Mouse (Mus musculus) cerebellum, adult 8-10 months (tissue): ENCODE measurements around the gene Rxrg.

Experiments
- DNase-seq: peaks from one replicate; pipeline ENCODE4 v3.0.0; 2022

Rxrg gene

DNA sequence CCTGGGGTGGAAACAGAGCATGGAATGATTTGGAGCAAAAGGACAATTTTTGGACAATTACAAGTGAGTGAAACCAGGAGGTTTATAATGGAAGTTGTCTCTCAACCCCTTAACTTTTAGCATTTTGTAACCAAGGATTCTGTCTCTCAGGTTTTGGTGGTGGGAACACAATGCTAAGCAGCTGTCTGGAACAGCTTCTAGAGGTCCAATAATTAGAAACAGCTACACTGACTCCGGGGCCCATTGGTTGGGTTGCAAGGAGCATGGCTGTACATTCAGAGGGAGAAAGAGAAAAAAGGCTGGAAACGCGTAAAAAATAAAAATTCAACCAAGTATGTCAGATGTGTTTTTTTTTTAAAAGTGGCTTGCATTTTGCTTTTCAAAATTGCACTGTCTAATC is 50.5 kb downstream of the Rxrg start:
- DNase-seq = no peak

DNA sequence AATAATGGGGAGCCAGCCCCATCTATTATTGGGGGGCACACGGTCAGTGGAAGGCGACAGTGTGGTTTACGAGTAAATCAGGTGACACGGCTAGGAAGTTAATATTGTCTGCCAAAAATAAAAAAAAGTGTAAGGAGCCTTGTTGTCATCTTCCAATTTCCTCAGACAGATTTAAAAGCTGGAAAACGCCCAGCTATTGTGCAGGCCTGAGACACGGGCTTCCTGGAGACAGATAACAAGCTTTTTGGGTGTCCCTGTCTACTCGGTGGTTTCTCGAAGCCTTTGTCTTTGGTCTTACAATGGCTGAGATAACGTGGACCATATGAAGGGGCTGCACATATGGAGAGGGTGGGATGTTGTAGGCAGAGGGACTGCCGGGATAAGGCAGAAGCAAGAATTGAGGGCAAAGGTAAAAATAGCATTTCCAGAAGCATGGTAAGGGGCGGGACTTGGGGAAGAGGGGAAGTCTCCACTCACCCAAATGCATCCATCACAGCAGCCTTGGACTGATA is 51.0 kb downstream of the Rxrg start:
- DNase-seq = no peak

DNA sequence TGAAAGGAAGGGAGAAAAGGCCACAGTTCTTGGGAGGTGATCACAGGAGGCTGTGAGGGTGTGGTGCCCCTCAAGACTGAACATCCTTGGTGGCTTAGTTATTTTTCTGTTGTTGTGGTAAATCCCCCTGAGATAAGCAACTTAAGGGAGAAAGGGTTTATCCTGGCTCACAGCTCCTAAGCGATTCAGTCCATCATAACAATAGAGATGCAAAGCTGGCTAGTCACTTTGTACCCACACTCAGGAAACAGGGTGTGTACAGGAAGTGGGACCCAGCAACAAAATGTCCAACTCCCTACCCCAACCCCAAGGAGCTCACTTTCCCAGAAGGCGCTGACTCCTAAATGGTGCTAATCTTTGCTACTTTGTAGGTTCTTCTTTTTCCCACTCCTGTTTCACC is 54.2 kb downstream of the Rxrg start:
- DNase-seq = no peak

DNA sequence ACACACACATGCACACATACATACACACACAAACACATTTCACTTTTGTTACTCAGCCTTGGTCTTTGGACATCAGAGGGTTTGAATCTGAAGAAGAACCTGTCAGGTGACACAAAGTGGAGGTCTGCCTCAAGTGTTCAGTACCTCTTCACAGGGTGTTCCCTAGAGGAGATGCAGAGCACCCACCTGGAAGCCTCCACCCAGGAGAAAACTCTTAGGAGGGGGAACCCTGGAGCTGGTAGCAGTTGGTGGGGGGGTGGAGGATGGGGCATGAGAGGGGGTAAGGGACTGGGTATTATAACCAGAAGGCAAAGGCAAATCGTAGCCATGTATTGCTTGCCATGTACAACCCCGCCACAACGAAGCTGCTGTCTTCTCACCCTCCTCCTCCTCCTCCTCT is 60.9 kb downstream of the Rxrg start:
- no peak for DNase-seq

DNA sequence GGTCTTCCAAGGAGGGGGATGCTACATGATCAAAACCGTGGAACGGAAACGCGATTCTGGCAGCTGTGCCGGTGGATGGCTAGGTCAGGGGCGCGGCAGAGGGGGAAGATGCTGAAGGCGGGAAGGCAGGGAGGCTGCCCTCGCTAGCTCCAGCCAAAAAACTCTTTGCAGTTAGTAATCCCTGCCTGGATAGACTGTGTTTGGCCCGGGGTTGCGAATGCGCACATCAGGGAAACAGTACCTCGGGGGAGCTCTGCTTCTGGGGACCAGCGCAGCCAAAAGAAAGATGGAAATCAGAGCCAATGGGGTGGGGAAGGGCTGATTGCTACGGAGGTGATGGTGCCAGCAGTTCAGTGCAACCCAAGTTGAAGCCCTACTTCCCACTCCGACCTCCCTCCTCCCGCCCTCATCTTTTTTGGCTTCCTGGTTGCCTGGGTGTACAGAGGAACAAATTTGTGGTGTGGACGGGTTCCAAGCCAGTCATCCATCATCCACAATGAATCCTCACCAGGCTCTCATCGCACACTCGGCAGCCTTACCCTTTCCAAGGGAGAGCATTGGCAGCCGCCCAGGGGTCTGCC is 62.4 kb downstream of the Rxrg start:
- DNase-seq = no peak

DNA sequence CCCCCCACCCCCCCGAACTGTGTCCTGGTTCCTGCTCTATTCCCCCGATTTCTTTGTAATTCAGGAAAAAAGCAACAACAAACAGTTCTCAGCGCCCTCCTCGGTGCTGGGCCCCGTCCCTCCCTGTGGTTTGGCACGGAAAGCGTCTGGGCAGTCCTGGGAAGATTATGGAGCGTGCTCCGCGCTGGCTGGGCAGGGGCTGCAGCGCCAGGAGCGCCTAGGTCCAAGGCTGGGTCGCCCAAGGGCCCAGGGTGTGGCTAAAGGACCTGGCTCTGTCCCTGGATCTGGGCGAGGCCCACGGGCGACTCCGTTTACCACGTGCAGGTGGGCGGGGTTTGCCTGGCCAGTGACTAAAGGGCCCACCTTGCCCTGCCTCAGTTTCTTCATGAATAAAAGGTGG is 62.9 kb downstream of the Rxrg start:
- no peak for DNase-seq

DNA sequence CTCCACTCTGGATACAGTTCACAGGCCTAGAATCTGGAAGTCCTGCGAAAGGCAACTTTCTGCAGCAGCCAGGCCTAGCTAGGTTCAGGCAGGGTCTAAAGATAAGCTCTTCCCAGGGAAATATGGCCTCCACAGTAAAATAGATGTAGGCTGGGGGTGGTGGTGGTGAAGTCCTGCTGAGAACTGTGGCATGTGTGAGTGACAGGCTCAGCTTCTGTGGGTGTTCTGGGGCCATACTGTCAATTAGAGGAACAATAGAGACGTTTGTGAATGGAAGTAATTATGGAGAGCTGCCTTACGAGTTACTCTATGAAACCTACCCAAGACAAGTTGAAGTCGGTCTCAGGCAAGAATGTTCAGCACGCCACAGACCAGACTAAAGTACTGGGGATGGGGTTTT is 65.0 kb downstream of the Rxrg start:
- DNase-seq = no peak

DNA sequence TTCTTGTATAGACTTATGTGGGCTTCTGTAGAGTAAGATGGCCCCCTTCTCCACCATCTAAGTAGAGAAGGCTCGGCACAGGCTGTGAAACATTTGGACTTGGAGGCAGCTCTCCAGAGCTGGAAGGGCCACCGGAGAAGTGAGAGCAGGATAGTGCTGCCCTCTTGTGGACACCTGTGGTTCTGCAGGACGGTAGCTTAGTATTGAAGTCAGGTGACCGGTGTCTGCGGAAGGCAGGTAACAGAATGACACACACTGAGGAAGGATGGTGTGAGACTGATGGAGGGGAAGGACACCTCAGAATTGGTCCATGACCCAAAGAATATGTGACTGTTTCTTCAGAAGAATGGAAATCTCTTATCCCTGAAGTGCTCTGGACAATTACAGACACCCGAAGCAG is 71.6 kb downstream of the Rxrg start:
- peak; percentile 46 for DNase-seq

DNA sequence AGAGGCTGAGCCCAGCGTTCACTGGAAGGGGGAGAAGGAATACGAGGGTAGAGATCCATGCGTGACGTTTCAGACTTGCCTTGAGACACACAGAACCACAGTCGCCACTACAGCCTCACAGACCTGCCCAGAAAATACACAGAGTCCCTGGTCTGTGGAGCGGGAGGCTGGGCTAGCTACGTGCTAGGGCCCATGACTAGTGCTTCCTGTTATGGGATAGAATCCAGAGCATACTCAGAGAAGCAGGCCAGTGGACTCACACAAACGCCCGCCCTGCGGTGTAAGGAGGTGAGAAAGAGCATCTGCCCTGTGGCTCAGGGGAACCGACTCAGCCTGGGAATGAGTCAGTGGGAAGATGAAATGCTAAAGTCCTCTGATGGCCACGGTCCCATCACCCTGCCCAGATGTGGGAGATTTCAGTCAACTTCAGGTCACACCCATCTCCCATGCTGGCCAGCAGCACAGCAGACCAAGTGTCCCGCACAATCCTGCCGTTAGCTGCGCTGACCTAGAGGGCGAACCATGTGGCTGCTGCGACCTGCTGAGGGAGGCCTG is 74.3 kb downstream of the Rxrg start:
- no peak for DNase-seq

DNA sequence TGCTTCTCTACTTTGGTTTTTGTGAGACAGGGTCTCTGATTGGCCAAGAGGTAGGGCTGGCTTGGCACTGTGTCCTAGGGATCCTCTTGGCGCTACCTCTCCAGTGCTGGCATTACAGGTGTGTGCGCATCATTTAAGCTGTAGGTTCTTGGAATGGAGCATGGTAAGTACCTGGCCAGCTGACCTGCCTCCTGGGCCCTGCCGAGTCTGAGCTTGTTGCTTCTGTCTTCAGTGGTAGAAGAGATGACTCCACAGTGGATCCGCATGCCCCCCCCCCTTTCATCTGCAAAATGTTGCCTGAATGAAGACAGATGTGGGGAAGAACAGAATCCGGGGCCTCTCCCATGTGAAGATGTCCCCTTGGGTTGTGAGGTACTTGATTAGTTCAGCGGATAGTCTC is 80.9 kb downstream of the Rxrg start:
- no peak for DNase-seq

DNA sequence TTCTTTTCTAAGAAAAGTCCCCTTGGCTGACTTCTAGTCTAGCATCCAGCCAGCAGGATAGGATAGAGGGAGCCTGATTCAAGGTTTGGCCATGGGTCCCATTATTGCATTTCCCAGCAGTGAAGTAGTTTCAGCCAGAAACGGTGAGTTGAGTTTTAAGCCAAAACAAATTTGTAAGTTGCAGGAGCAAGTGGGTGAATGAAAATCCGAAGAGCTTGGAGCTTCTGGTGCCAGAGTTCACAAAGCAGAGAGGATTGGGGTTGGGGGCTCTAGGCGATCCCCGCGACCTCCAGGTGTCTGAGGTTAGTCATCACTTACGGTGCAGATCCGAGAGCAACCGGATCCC is 89.8 kb downstream of the Rxrg start:
- no peak for DNase-seq

DNA sequence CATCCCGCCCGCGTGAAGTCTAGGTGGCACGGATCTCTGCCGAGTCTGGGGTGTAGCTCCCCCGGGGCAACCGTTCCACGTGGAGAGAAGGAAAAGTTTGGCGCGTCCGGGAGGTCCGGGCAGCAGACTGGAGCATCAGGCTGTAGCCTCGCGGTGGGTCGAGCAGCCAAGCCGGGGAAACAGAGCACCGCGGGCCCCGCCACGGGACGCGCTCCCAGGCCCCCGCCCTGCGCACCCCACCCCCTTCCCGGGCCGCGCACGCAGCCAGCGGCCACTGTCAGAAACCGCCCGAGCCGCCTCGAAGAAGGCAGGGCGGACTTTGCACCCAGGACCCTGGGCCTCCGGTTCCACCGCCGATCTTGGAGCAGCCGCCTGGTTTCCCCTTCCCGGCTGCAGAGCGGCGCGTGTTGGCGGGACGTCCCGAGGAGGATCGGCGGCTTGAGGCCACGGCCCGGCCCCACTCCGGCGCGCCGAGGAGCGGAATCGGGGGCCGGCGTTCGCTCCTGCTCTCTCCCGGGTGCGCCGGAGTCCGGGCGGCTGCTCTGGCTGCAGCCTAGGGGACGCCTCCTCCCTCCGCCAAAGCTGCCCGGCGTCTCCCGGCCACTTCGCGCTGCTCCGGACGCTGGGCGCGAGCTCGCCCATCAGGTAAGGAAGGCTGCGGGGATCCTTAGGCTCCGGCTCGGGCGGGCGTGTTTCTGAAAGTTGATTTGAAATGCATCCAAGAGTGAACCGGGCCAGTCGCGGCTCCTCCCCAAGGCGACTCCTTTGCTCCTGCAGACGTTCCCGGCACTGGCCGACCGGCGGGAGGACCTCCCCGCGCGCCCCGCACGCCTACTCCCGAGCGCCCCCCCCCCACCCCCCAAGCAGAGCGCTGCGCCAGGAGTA is 90.4 kb downstream of the Rxrg start:
- DNase-seq = no peak

DNA sequence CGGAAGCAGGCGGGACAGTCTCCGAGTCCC is 90.9 kb downstream of the Rxrg start, which contains the start of gene Lmx1a:
Gene Lmx1a (plus strand): TSS at position 6 of the 30 bp plus-strand sequence.
- DNase-seq = no peak
